8 mouse cellular contexts compared by ENCODE assay signal in the genomic region with DNA sequence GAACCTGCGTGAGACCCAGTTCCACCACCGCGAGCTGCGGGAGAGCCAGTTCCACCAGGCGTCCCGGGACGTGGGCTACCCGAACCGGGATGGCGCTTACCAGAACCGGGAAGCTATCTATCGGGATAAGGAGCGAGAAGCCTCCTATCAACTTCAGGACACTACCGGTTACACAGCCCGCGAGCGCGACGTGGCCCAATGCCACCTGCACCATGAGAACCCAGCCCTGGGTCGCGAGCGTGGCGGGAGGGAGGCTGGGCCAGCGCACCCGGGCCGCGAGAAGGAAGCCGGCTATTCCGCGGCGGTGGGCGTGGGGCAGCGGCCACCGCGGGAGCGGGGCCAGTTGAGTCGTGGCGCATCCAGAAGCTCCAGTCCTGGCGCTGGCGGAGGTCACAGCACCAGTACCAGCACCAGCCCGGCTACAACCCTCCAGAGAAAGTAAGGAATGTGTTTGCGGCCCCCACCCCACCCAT. TPM values are rescaled to one million over a fixed set of nuclear protein-coding genes. Genes with fewer than 3 reads are reported as not detected.
DNase-seq lines count a peak whose midpoint lies in the region; ATAC-seq and TF ChIP-seq lines count a peak whose summit lies in the region.

No protein-coding gene starts in this region.

- DNase-seq in adrenal gland, adult 18-20 months (ENCODE audit: low spot score in 2 of 2): peak; percentile 23 to 24
- no peak for DNase-seq in adrenal gland, adult 8-10 months
- DNase-seq in spleen, adult 2 months (ENCODE audit: low read depth in 1 of 2, low spot score in 2 of 2): no peak
- DNase-seq in spleen, adult 12 weeks (ENCODE audit: low spot score): no peak
- no peak for DNase-seq in left cerebral cortex, adult 11 months (ENCODE audit: low spot score)

- peak overlapping the region; percentile 76 for H3K4me2 ChIP-seq in heart, embryonic 13.5 days
- H3K4me2 ChIP-seq in limb, embryonic 15.5 days: peak overlapping the region; percentile 71
- peak overlapping the region; percentile 55 for H3K4me2 ChIP-seq in neural tube, embryonic 14.5 days (ENCODE audit: low read depth, low read length)

- H3K9me3 ChIP-seq in heart, embryonic 13.5 days: no peaks in the 10 kb centered on the region
- H3K9me3 ChIP-seq in limb, embryonic 15.5 days: no peaks in the 10 kb centered on the region
- H3K9me3 ChIP-seq in neural tube, embryonic 14.5 days (ENCODE audit: control insufficient read depth, low read length): no peaks in the 10 kb centered on the region

- no peak for TF ChIP-seq POLR2A in spleen, adult 2 months (IDR thresholded peaks at IDR 0.05; ENCODE audit: low read depth, low read length)

- H3K4me1 ChIP-seq in spleen, adult 2 months (ENCODE audit: control insufficient read depth, insufficient read depth, insufficient read length): no peaks in the 10 kb centered on the region
- H3K4me1 ChIP-seq in heart, embryonic 13.5 days: peaks cover 34% of the 10 kb centered on the region
- peaks cover 18% of the 10 kb centered on the region for H3K4me1 ChIP-seq in limb, embryonic 15.5 days
- H3K4me1 ChIP-seq in neural tube, embryonic 14.5 days (ENCODE audit: control insufficient read depth, insufficient read depth, low read length): no peaks in the 10 kb centered on the region

- TF ChIP-seq CTCF in spleen, adult 2 months (IDR thresholded peaks at IDR 0.05; ENCODE audit: extremely low read depth, insufficient read depth, insufficient read length, insufficient replicate concordance): no peak

- 18% methylated on average over 37 of the region's 42 CpGs for WGBS in spleen, adult 2 months
- 12% methylated on average over 40 of the region's 42 CpGs for WGBS in heart, embryonic 13.5 days
- 16% methylated on average over 42 of the region's 42 CpGs for WGBS in limb, embryonic 15.5 days
- 18% methylated on average over 26 of the region's 42 CpGs for WGBS in neural tube, embryonic 14.5 days

- ATAC-seq in heart, embryonic 13.5 days (ENCODE audit: extremely low read depth, insufficient number of reproducible peaks, low FRiP score, low TSS enrichment): no peak
- ATAC-seq in limb, embryonic 15.5 days (ENCODE audit: insufficient number of reproducible peaks, low FRiP score, low TSS enrichment, low read depth): no peak
- peak; percentile 18; the same call in 1 of the 2 replicates for ATAC-seq in neural tube, embryonic 14.5 days (ENCODE audit: low read depth)

- no peak overlapping the region for H3K27ac ChIP-seq in spleen, adult 2 months (ENCODE audit: insufficient read depth, low read length)
- H3K27ac ChIP-seq in heart, embryonic 13.5 days (replicated peaks): no peak overlapping the region
- H3K27ac ChIP-seq in limb, embryonic 15.5 days: no peak overlapping the region
- H3K27ac ChIP-seq in neural tube, embryonic 14.5 days (ENCODE audit: low read depth, low read length): no peak overlapping the region

- H3K9ac ChIP-seq in heart, embryonic 13.5 days: peak overlapping the region; percentile 84
- peak overlapping the region; percentile 40 for H3K9ac ChIP-seq in limb, embryonic 15.5 days
- peak overlapping the region; percentile 63 for H3K9ac ChIP-seq in neural tube, embryonic 14.5 days (replicated peaks; ENCODE audit: low read depth, low read length)

- H3K36me3 ChIP-seq in spleen, adult 2 months (ENCODE audit: control insufficient read depth, insufficient read depth, low read length): no peaks in the 10 kb centered on the region
- no peaks in the 10 kb centered on the region for H3K36me3 ChIP-seq in heart, embryonic 13.5 days
- H3K36me3 ChIP-seq in limb, embryonic 15.5 days: no peaks in the 10 kb centered on the region
- no peaks in the 10 kb centered on the region for H3K36me3 ChIP-seq in neural tube, embryonic 14.5 days (ENCODE audit: control insufficient read depth, insufficient read depth, low read length)

- peak overlapping the region; percentile 48; the same call in 1 of the 2 replicates for H3K4me3 ChIP-seq in spleen, adult 2 months (ENCODE audit: extremely low read depth, insufficient read depth, insufficient read length)
- H3K4me3 ChIP-seq in heart, embryonic 13.5 days: peak overlapping the region; percentile 69
- peak overlapping the region; percentile 59 for H3K4me3 ChIP-seq in limb, embryonic 15.5 days
- peak overlapping the region; percentile 54 for H3K4me3 ChIP-seq in neural tube, embryonic 14.5 days (ENCODE audit: low read depth, low read length)

- peaks cover 9% of the 10 kb centered on the region; the same call in 1 of the 2 replicates for H3K27me3 ChIP-seq in spleen, adult 2 months (ENCODE audit: control insufficient read depth, insufficient read depth, low read length)
- H3K27me3 ChIP-seq in heart, embryonic 13.5 days (replicated peaks): peaks cover 88% of the 10 kb centered on the region
- H3K27me3 ChIP-seq in limb, embryonic 15.5 days: peaks cover 58% of the 10 kb centered on the region
- peaks cover 20% of the 10 kb centered on the region for H3K27me3 ChIP-seq in neural tube, embryonic 14.5 days (ENCODE audit: control insufficient read depth, insufficient read depth, low read length)

RNA-seq across cellular contexts. Expression of gene Iqsec2, which starts 0.7 kb away (rescaled TPM):
- 10 to 100 TPM; 28.8 to 37.8 TPM for total RNA-seq in adrenal gland, adult 18-20 months (2021)
- 10 to 100 TPM; 31.6 to 64.3 (median 46.3) TPM for total RNA-seq in adrenal gland, adult 8-10 months (2022)
- polyA plus RNA-seq in spleen, adult 2 months (2012; rRNA removed): 4.9 and 6.6 TPM in 2 replicates
- 31.3 and 34.1 TPM in 2 replicates for polyA plus RNA-seq in heart, embryonic 13.5 days (2015; fragmentation: Nextera tagmentation; extraction: Ambion mirVana)
- 3.9 and 4.0 TPM in 2 replicates for polyA plus RNA-seq in limb, embryonic 15.5 days (2015; fragmentation: Nextera tagmentation; extraction: Ambion mirVana)
- polyA plus RNA-seq in neural tube, embryonic 14.5 days (2014; fragmentation: Nextera tagmentation; extraction: Ambion mirVana): 10.5 and 10.7 TPM in 2 replicates

Comparison
In these comparisons a context has a peak if more than half of its experiments do, and no peak if none do; other contexts are left out.
1. DNase-seq: peak in adrenal gland, adult 18-20 months (2 of 2); none in adrenal gland, adult 8-10 months (single experiment), spleen, adult 2 months (0 of 2), spleen, adult 12 weeks (single experiment) and left cerebral cortex, adult 11 months (single experiment).
2. Peak in every context shown above with its lines, with median percentiles within 50 percentile points of each other: H3K4me3 ChIP-seq, H3K4me2 ChIP-seq and H3K9ac ChIP-seq.